Mouse (Mus musculus): ENCODE measurements at regions not wholly inside any gene's neighbourhood (a gene's known extent, or its start where the extent isn't known, plus 50 kb on each side); places are given as distances from the start of the nearest gene placed in this dataset.

GRCm38 (mm10) chr17:44370966-44371465 lies 182.6 kb downstream of the Clic5 start:
- no peak overlapping the region for H3K27ac ChIP-seq
- no peak overlapping the region for H3K4me3 ChIP-seq
- H3K27me3 ChIP-seq (replicated peaks): no peaks in the 10 kb centered on the region
- no peaks in the 10 kb centered on the region for H3K9me3 ChIP-seq (replicated peaks)
- H3K4me2 ChIP-seq: no peak overlapping the region
- no peak overlapping the region for H3K9ac ChIP-seq
- WGBS (ENCODE audit: insufficient replicate concordance): 64% methylated on average over 3 of the region's 3 CpGs
- H3K4me1 ChIP-seq: no peaks in the 10 kb centered on the region
- H3K36me3 ChIP-seq: no peaks in the 10 kb centered on the region
- ATAC-seq: no peak

- Histone ChIP-seq H3K27ac (no peak overlapping the region), H3K36me3 (no peaks in the 10 kb centered on the region), H3K9ac (no peak overlapping the region), H3K4me2 (no peak overlapping the region), H3K9me3 (replicated peaks) (no peaks in the 10 kb centered on the region), H3K4me3 (no peak overlapping the region), H3K4me1 (no peaks in the 10 kb centered on the region), H3K27me3 (replicated peaks) (no peaks in the 10 kb centered on the region)
- no peak for ATAC-seq
- WGBS (ENCODE audit: insufficient replicate concordance): 58% methylated on average over 3 of the region's 3 CpGs
Observed at GRCm38 (mm10) chr17:44371620-44372019, 183.2 kb downstream of the Clic5 start.

- Histone ChIP-seq H3K4me3 (no peak overlapping the region), H3K4me1 (no peaks in the 10 kb centered on the region), H3K9me3 (replicated peaks) (no peaks in the 10 kb centered on the region), H3K4me2 (no peak overlapping the region), H3K27ac (no peak overlapping the region), H3K36me3 (no peaks in the 10 kb centered on the region), H3K27me3 (replicated peaks) (no peaks in the 10 kb centered on the region), H3K9ac (no peak overlapping the region)
- no peak for ATAC-seq
- WGBS (ENCODE audit: insufficient replicate concordance): 68% methylated on average over 8 of the region's 8 CpGs
Observed at GRCm38 (mm10) chr17:44373744-44374456, 185.5 kb downstream of the Clic5 start.

- ATAC-seq: no peak
- 62% methylated on average over 7 of the region's 7 CpGs for WGBS (ENCODE audit: insufficient replicate concordance)
- no peak overlapping the region for H3K27ac ChIP-seq
- no peak overlapping the region for H3K4me2 ChIP-seq
- H3K9me3 ChIP-seq (replicated peaks): no peaks in the 10 kb centered on the region
- no peaks in the 10 kb centered on the region for H3K27me3 ChIP-seq (replicated peaks)
- no peak overlapping the region for H3K9ac ChIP-seq
- no peaks in the 10 kb centered on the region for H3K36me3 ChIP-seq
- no peaks in the 10 kb centered on the region for H3K4me1 ChIP-seq
- H3K4me3 ChIP-seq: no peak overlapping the region
Observed at GRCm38 (mm10) chr17:44378391-44378790, 190.0 kb downstream of the Clic5 start.

GRCm38 (mm10) chr17:44388916-44389315 lies 200.5 kb downstream of the Clic5 start:
- no peaks in the 10 kb centered on the region for H3K27me3 ChIP-seq (replicated peaks)
- H3K9me3 ChIP-seq (replicated peaks): no peaks in the 10 kb centered on the region
- no peak for ATAC-seq
- no peaks in the 10 kb centered on the region for H3K4me1 ChIP-seq
- no peak overlapping the region for H3K27ac ChIP-seq
- 69% methylated on average over 2 of the region's 2 CpGs for WGBS (ENCODE audit: insufficient replicate concordance)
- H3K9ac ChIP-seq: no peak overlapping the region
- H3K4me3 ChIP-seq: no peak overlapping the region
- no peak overlapping the region for H3K4me2 ChIP-seq
- H3K36me3 ChIP-seq: no peaks in the 10 kb centered on the region

- H3K4me3 ChIP-seq: no peak overlapping the region
- no peak for ATAC-seq
- H3K27me3 ChIP-seq (replicated peaks): no peaks in the 10 kb centered on the region
- no peaks in the 10 kb centered on the region for H3K9me3 ChIP-seq (replicated peaks)
- no peaks in the 10 kb centered on the region for H3K36me3 ChIP-seq
- H3K4me1 ChIP-seq: no peaks in the 10 kb centered on the region
- WGBS (ENCODE audit: insufficient replicate concordance): 74% methylated on average over 5 of the region's 5 CpGs
- no peak overlapping the region for H3K27ac ChIP-seq
- H3K9ac ChIP-seq: no peak overlapping the region
- no peak overlapping the region for H3K4me2 ChIP-seq
Observed at GRCm38 (mm10) chr17:44397829-44398228, 209.4 kb downstream of the Clic5 start.

GRCm38 (mm10) chr17:44398231-44398630 lies 209.8 kb downstream of the Clic5 start:
- no peak overlapping the region for H3K9ac ChIP-seq
- 64% methylated on average over 5 of the region's 5 CpGs for WGBS (ENCODE audit: insufficient replicate concordance)

GRCm38 (mm10) chr17:44404923-44405322 lies 216.5 kb downstream of the Clic5 start:
- H3K9me3 ChIP-seq (replicated peaks): no peaks in the 10 kb centered on the region
- H3K9ac ChIP-seq: no peak overlapping the region
- H3K27me3 ChIP-seq (replicated peaks): no peaks in the 10 kb centered on the region
- H3K4me1 ChIP-seq: no peaks in the 10 kb centered on the region
- no peak overlapping the region for H3K27ac ChIP-seq
- ATAC-seq: no peak
- no peak overlapping the region for H3K4me2 ChIP-seq
- no peak overlapping the region for H3K4me3 ChIP-seq
- no peaks in the 10 kb centered on the region for H3K36me3 ChIP-seq
- WGBS (ENCODE audit: insufficient replicate concordance): 67% methylated on average over 6 of the region's 6 CpGs

More at GRCm38 (mm10) chr17:44398231-44398630, 209.8 kb downstream of the Clic5 start:
- no peak overlapping the region for H3K4me3 ChIP-seq
- no peak for ATAC-seq
- no peaks in the 10 kb centered on the region for H3K9me3 ChIP-seq (replicated peaks)
- H3K27ac ChIP-seq: no peak overlapping the region
- H3K4me2 ChIP-seq: no peak overlapping the region
- H3K27me3 ChIP-seq (replicated peaks): no peaks in the 10 kb centered on the region
- no peaks in the 10 kb centered on the region for H3K36me3 ChIP-seq
- H3K4me1 ChIP-seq: no peaks in the 10 kb centered on the region

GRCm38 (mm10) chr17:44410961-44411360 lies 222.6 kb downstream of the Clic5 start:
- no peaks in the 10 kb centered on the region for H3K27me3 ChIP-seq (replicated peaks)
- H3K36me3 ChIP-seq: no peaks in the 10 kb centered on the region
- H3K9ac ChIP-seq: no peak overlapping the region
- no peak overlapping the region for H3K4me3 ChIP-seq
- no peak for ATAC-seq
- H3K4me2 ChIP-seq: no peak overlapping the region
- no peaks in the 10 kb centered on the region for H3K4me1 ChIP-seq
- 59% methylated on average over 2 of the region's 2 CpGs for WGBS (ENCODE audit: insufficient replicate concordance)
- H3K27ac ChIP-seq: no peak overlapping the region
- no peaks in the 10 kb centered on the region for H3K9me3 ChIP-seq (replicated peaks)

- 50% methylated on average over 11 of the region's 11 CpGs for WGBS (ENCODE audit: insufficient replicate concordance)
- H3K36me3 ChIP-seq: no peaks in the 10 kb centered on the region
- H3K4me2 ChIP-seq: no peak overlapping the region
- H3K27me3 ChIP-seq (replicated peaks): no peaks in the 10 kb centered on the region
- no peak overlapping the region for H3K4me3 ChIP-seq
- H3K9me3 ChIP-seq (replicated peaks): peaks cover 5% of the 10 kb centered on the region; the same call in 1 of the 2 replicates
- no peak overlapping the region for H3K27ac ChIP-seq
- H3K9ac ChIP-seq: no peak overlapping the region
- H3K4me1 ChIP-seq: no peaks in the 10 kb centered on the region
- ATAC-seq: no peak
Observed at GRCm38 (mm10) chr17:44418676-44419404, 230.5 kb downstream of the Clic5 start.

- Histone ChIP-seq H3K27me3 (replicated peaks) (no peaks in the 10 kb centered on the region), H3K27ac (no peak overlapping the region), H3K4me1 (no peaks in the 10 kb centered on the region), H3K36me3 (no peaks in the 10 kb centered on the region), H3K9ac (no peak overlapping the region), H3K9me3 (replicated peaks) (peaks cover 5% of the 10 kb centered on the region; the same call in 1 of the 2 replicates), H3K4me3 (no peak overlapping the region), H3K4me2 (no peak overlapping the region)
- 76% methylated on average over 7 of the region's 7 CpGs for whole genome bisulfite sequencing (ENCODE audit: insufficient replicate concordance)
- no peak for ATAC-seq
Observed at GRCm38 (mm10) chr17:44419405-44419729, 231.0 kb downstream of the Clic5 start.

All from liver, embryonic 12.5 days (tissue).